Mouse (Mus musculus) liver, embryonic 16.5 days (tissue): Measurements from ENCODE around the gene Fam155a. TPM values are rescaled to one million over a fixed set of nuclear protein-coding genes. Genes with fewer than 3 reads are reported as not detected.

ENCODE experiments used
- ATAC-seq: fragments of 200-750 bp; cut with Nextera tagmentation; 2 replicates; pipeline ENCODE4 v1.8.0; 2017; ENCODE audit warnings: low read depth, mild to moderate bottlenecking, moderate number of reproducible peaks, moderate library complexity
- H3K27ac ChIP-seq: fragments of 300-500 bp; sonication (generic); 2 replicates; pipeline ENCODE4 v1.5.1; 2014; ENCODE audit warnings: mild to moderate bottlenecking, low read length
- H3K27me3 ChIP-seq: fragments of 300-500 bp; sonication (generic); 2 replicates; pipeline ENCODE4 v1.6.1; 2014; ENCODE audit warnings: low read depth, low read length, mixed read lengths; ENCODE audit not compliant: control insufficient read depth, insufficient read depth
- H3K36me3 ChIP-seq: fragments of 300-500 bp; sonication (generic); 2 replicates; pipeline ENCODE4 v1.6.1; 2014; ENCODE audit warnings: mild to moderate bottlenecking; ENCODE audit not compliant: control insufficient read depth, insufficient read depth
- H3K4me1 ChIP-seq: fragments of 300-500 bp; sonication (generic); 2 replicates; pipeline ENCODE4 v1.6.1; 2014; ENCODE audit warnings: low read depth, low read length, mixed read lengths; ENCODE audit not compliant: control insufficient read depth
- H3K4me2 ChIP-seq: fragments of 300-500 bp; sonication (generic); 2 replicates; pipeline ENCODE4 v1.6.1; 2014; ENCODE audit warnings: low read depth, low read length, mixed read lengths
- H3K4me3 ChIP-seq: fragments of 300-500 bp; sonication (generic); 2 replicates; pipeline ENCODE4 v1.5.1; 2014; ENCODE audit warnings: low read depth, mild to moderate bottlenecking, low read length
- H3K9ac ChIP-seq: fragments of 300-500 bp; sonication (generic); 2 replicates; pipeline ENCODE4 v1.6.1; 2014; ENCODE audit warnings: low read depth, low read length
- H3K9me3 ChIP-seq: fragments of 300-500 bp; sonication (generic); replicated peaks from 2 replicates; pipeline ENCODE4 v1.6.1; 2016; ENCODE audit warnings: low read length; ENCODE audit not compliant: control insufficient read depth
- WGBS: fragments of 180-500 bp; shearing (Covaris S2); extraction: QIAGEN DNeasy Blood & Tissue Kit; methylation state at CpG from one replicate; pipeline ENCODE4 v1.1.7; 2014; ENCODE audit not compliant: insufficient replicate concordance; 5-methylcytosine and 5-hydroxymethylcytosine counted together
- polyA plus RNA-seq: library from polyadenylated mRNA; unstranded; fragments of >200 nt; fragmentation: Nextera tagmentation; extraction: Ambion mirVana; gene quantifications from 2 replicates; pipeline ENCODE4 v1.2.1, GENCODE M21; 2015

The Fam155a gene
- polyA plus RNA-seq, 1 experiment from 2014 or later = 0.05 TPM

- no peak overlapping the region for H3K4me2 ChIP-seq
These were observed 509.4 kb downstream of the Fam155a start for GRCm38 (mm10) chr8:9261527-9261926.

GRCm38 (mm10) chr8:9255316-9255715 lies 515.6 kb downstream of the Fam155a start:
- no peaks in the 10 kb centered on the region for H3K27me3 ChIP-seq
- no peaks in the 10 kb centered on the region for H3K36me3 ChIP-seq
- no peaks in the 10 kb centered on the region for H3K4me1 ChIP-seq
- 65% methylated on average over 5 of the region's 5 CpGs for WGBS
- no peak overlapping the region for H3K4me3 ChIP-seq
- H3K9ac ChIP-seq = no peak overlapping the region
- no peaks in the 10 kb centered on the region for H3K9me3 ChIP-seq
- no peak overlapping the region for H3K4me2 ChIP-seq
- H3K27ac ChIP-seq = no peak overlapping the region
- ATAC-seq = no peak

More at GRCm38 (mm10) chr8:9261527-9261926, 509.4 kb downstream of the Fam155a start:
- ATAC-seq = no peak
- no peak overlapping the region for H3K4me3 ChIP-seq
- 50% methylated on average over 8 of the region's 8 CpGs for WGBS
- no peaks in the 10 kb centered on the region for H3K27me3 ChIP-seq
- no peak overlapping the region for H3K27ac ChIP-seq
- no peak overlapping the region for H3K9ac ChIP-seq
- no peaks in the 10 kb centered on the region for H3K36me3 ChIP-seq
- no peaks in the 10 kb centered on the region for H3K4me1 ChIP-seq
- no peaks in the 10 kb centered on the region for H3K9me3 ChIP-seq

- no peak for ATAC-seq
- H3K27me3 ChIP-seq = no peaks in the 10 kb centered on the region
- H3K27ac ChIP-seq = no peak overlapping the region
- H3K9me3 ChIP-seq = no peaks in the 10 kb centered on the region
- no peaks in the 10 kb centered on the region for H3K4me1 ChIP-seq
- H3K4me2 ChIP-seq = no peak overlapping the region
- WGBS = 49% methylated on average over 4 of the region's 4 CpGs
- H3K4me3 ChIP-seq = no peak overlapping the region
- H3K36me3 ChIP-seq = no peaks in the 10 kb centered on the region
- no peak overlapping the region for H3K9ac ChIP-seq
These were observed 518.0 kb downstream of the Fam155a start for GRCm38 (mm10) chr8:9252991-9253390.

GRCm38 (mm10) chr8:9248109-9248821 lies 522.7 kb downstream of the Fam155a start:
- no peak overlapping the region for H3K9ac ChIP-seq
- H3K4me3 ChIP-seq = no peak overlapping the region
- no peaks in the 10 kb centered on the region for H3K9me3 ChIP-seq
- no peaks in the 10 kb centered on the region for H3K4me1 ChIP-seq
- WGBS = 62% methylated on average over 17 of the region's 17 CpGs
- ATAC-seq = no peak
- H3K36me3 ChIP-seq = no peaks in the 10 kb centered on the region
- H3K27ac ChIP-seq = no peak overlapping the region
- no peak overlapping the region for H3K4me2 ChIP-seq
- H3K27me3 ChIP-seq = no peaks in the 10 kb centered on the region

GRCm38 (mm10) chr8:9245994-9246393 lies 525.0 kb downstream of the Fam155a start:
- no peaks in the 10 kb centered on the region for H3K4me1 ChIP-seq
- no peak overlapping the region for H3K27ac ChIP-seq
- H3K9ac ChIP-seq = no peak overlapping the region
- H3K4me2 ChIP-seq = no peak overlapping the region
- H3K4me3 ChIP-seq = no peak overlapping the region
- no peak for ATAC-seq
- H3K9me3 ChIP-seq = no peaks in the 10 kb centered on the region
- H3K27me3 ChIP-seq = no peaks in the 10 kb centered on the region
- 40% methylated on average over 5 of the region's 5 CpGs for WGBS
- no peaks in the 10 kb centered on the region for H3K36me3 ChIP-seq

GRCm38 (mm10) chr8:9240996-9241395 lies 530.0 kb downstream of the Fam155a start:
- WGBS = 25% methylated on average over 5 of the region's 5 CpGs
- H3K4me2 ChIP-seq = no peak overlapping the region
- H3K4me1 ChIP-seq = no peaks in the 10 kb centered on the region
- no peak for ATAC-seq
- no peaks in the 10 kb centered on the region for H3K36me3 ChIP-seq
- no peaks in the 10 kb centered on the region for H3K27me3 ChIP-seq
- no peaks in the 10 kb centered on the region for H3K9me3 ChIP-seq
- no peak overlapping the region for H3K9ac ChIP-seq
- no peak overlapping the region for H3K4me3 ChIP-seq
- H3K27ac ChIP-seq = no peak overlapping the region

GRCm38 (mm10) chr8:9239741-9240140 lies 531.2 kb downstream of the Fam155a start:
- Histone ChIP-seq H3K9ac (no peak overlapping the region), H3K9me3 (no peaks in the 10 kb centered on the region), H3K4me2 (no peak overlapping the region), H3K4me1 (no peaks in the 10 kb centered on the region), H3K27me3 (no peaks in the 10 kb centered on the region), H3K27ac (no peak overlapping the region), H3K4me3 (no peak overlapping the region), H3K36me3 (no peaks in the 10 kb centered on the region)
- WGBS = 61% methylated on average over 11 of the region's 11 CpGs
- ATAC-seq = no peak

GRCm38 (mm10) chr8:9238974-9239373 lies 532.0 kb downstream of the Fam155a start:
- no peak for ATAC-seq
- Histone ChIP-seq H3K4me2 (no peak overlapping the region), H3K4me1 (no peaks in the 10 kb centered on the region), H3K36me3 (no peaks in the 10 kb centered on the region), H3K27me3 (no peaks in the 10 kb centered on the region), H3K4me3 (no peak overlapping the region), H3K9ac (no peak overlapping the region), H3K27ac (no peak overlapping the region), H3K9me3 (no peaks in the 10 kb centered on the region)
- WGBS = 54% methylated on average over 9 of the region's 9 CpGs

GRCm38 (mm10) chr8:9233326-9233919 lies 537.5 kb downstream of the Fam155a start:
- Histone ChIP-seq H3K27ac (no peak overlapping the region), H3K27me3 (no peaks in the 10 kb centered on the region), H3K9me3 (no peaks in the 10 kb centered on the region), H3K9ac (no peak overlapping the region), H3K4me3 (no peak overlapping the region), H3K4me2 (no peak overlapping the region), H3K36me3 (no peaks in the 10 kb centered on the region), H3K4me1 (no peaks in the 10 kb centered on the region)
- ATAC-seq = no peak
- WGBS = 5% methylated on average over 12 of the region's 12 CpGs
